Mouse (Mus musculus) midbrain, embryonic 16.5 days (tissue): ENCODE measurements around the gene Gsap. TPM values are rescaled to one million over a fixed set of nuclear protein-coding genes. Genes with fewer than 3 reads are reported as not detected.
"Not testable (repeated sequence)": the region's sequence is repeated elsewhere in the genome, so short reads cannot be mapped to it uniquely, and the experiment has no call there.

Experiments used
- ATAC-seq: fragments of 200-750 bp; cut with Nextera tagmentation; 2 replicates; pipeline ENCODE4 v1.8.0; 2017; ENCODE audit warnings: moderate TSS enrichment
- H3K27ac ChIP-seq: fragments of 300-500 bp; sonication (generic); 2 replicates; pipeline ENCODE4 v1.5.1; 2014; ENCODE audit warnings: mild to moderate bottlenecking, low read length, mixed read lengths
- H3K27me3 ChIP-seq: fragments of 300-500 bp; sonication (generic); 2 replicates; pipeline ENCODE4 v1.6.1; 2014; ENCODE audit warnings: low read depth, low read length, mixed read lengths; ENCODE audit not compliant: control insufficient read depth, insufficient read depth
- H3K36me3 ChIP-seq: fragments of 300-500 bp; sonication (generic); 2 replicates; pipeline ENCODE4 v1.6.1; 2014; ENCODE audit warnings: mild to moderate bottlenecking, low read length, moderate library complexity, mixed read lengths; ENCODE audit not compliant: control insufficient read depth, insufficient read depth
- H3K4me1 ChIP-seq: fragments of 300-500 bp; sonication (generic); 2 replicates; pipeline ENCODE4 v1.6.1; 2014; ENCODE audit warnings: mild to moderate bottlenecking, low read length, mixed read lengths; ENCODE audit not compliant: control insufficient read depth, insufficient read depth
- H3K4me2 ChIP-seq: fragments of 300-500 bp; sonication (generic); 2 replicates; pipeline ENCODE4 v1.6.1; 2014; ENCODE audit warnings: mild to moderate bottlenecking, low read length, mixed read lengths
- H3K4me3 ChIP-seq: fragments of 300-500 bp; sonication (generic); 2 replicates; pipeline ENCODE4 v1.5.1; 2014; ENCODE audit warnings: low read depth, mild to moderate bottlenecking, low read length, moderate library complexity, mixed read lengths
- H3K9ac ChIP-seq: fragments of 300-500 bp; sonication (generic); 2 replicates; pipeline ENCODE4 v1.6.1; 2014; ENCODE audit warnings: low read depth, low read length, mixed read lengths
- H3K9me3 ChIP-seq: fragments of 300-500 bp; sonication (generic); replicated peaks from 2 replicates; pipeline ENCODE4 v1.6.1; 2014; ENCODE audit warnings: mild to moderate bottlenecking, low read length, mixed read lengths; ENCODE audit not compliant: control insufficient read depth, poor library complexity, severe bottlenecking
- WGBS: fragments of 180-500 bp; shearing (Covaris S2); extraction: QIAGEN DNeasy Blood & Tissue Kit; methylation state at CpG from one replicate; pipeline ENCODE4 v1.1.7; 2014; 5-methylcytosine and 5-hydroxymethylcytosine counted together
- polyA plus RNA-seq: library from polyadenylated mRNA; unstranded; fragments of >200 nt; fragmentation: Nextera tagmentation; extraction: Ambion mirVana; gene quantifications from 2 replicates; pipeline ENCODE4 v1.2.1, GENCODE M21; 2015

The Gsap gene
- polyA plus RNA-seq, 1 experiment from 2014 or later, result 12.4 TPM

- no peaks in the 10 kb centered on the region for H3K36me3 ChIP-seq
- 85% methylated on average over 3 of the region's 3 CpGs for WGBS
- no peak overlapping the region for H3K27ac ChIP-seq
- no peaks in the 10 kb centered on the region for H3K4me1 ChIP-seq
- no peak overlapping the region for H3K4me3 ChIP-seq
- H3K4me2 ChIP-seq, result no peak overlapping the region
- no peaks in the 10 kb centered on the region for H3K9me3 ChIP-seq
- ATAC-seq, result no peak
- no peaks in the 10 kb centered on the region for H3K27me3 ChIP-seq
- H3K9ac ChIP-seq, result no peak overlapping the region
These were observed 128.6 kb downstream of the Gsap start for GRCm38 (mm10) chr5:21314696-21315095.

- no peak for ATAC-seq
- H3K27ac ChIP-seq, result no peak overlapping the region
- 86% methylated on average over 2 of the region's 2 CpGs for WGBS
These were observed 134.1 kb downstream of the Gsap start for GRCm38 (mm10) chr5:21320138-21320537.

GRCm38 (mm10) chr5:21326494-21326893 is 140.4 kb downstream of the Gsap start:
- Histone ChIP-seq H3K9me3 (no peaks in the 10 kb centered on the region), H3K27ac (no peak overlapping the region), H3K36me3 (no peaks in the 10 kb centered on the region), H3K4me1 (no peaks in the 10 kb centered on the region), H3K27me3 (no peaks in the 10 kb centered on the region), H3K4me2 (no peak overlapping the region), H3K9ac (no peak overlapping the region), H3K4me3 (no peak overlapping the region)
- ATAC-seq, result no peak
- WGBS, result 33% methylated on average over 1 of the region's 1 CpGs

More at GRCm38 (mm10) chr5:21320138-21320537, 134.1 kb downstream of the Gsap start:
- H3K36me3 ChIP-seq, result no peaks in the 10 kb centered on the region
- no peaks in the 10 kb centered on the region for H3K27me3 ChIP-seq
- H3K4me1 ChIP-seq, result no peaks in the 10 kb centered on the region
- H3K9ac ChIP-seq, result no peak overlapping the region
- H3K4me3 ChIP-seq, result no peak overlapping the region
- no peak overlapping the region for H3K4me2 ChIP-seq
- H3K9me3 ChIP-seq, result no peaks in the 10 kb centered on the region

- ATAC-seq, result no peak
- H3K9me3 ChIP-seq, result no peaks in the 10 kb centered on the region
- WGBS, result 79% methylated on average over 1 of the region's 1 CpGs
- no peaks in the 10 kb centered on the region for H3K4me1 ChIP-seq
- H3K4me2 ChIP-seq, result no peak overlapping the region
- H3K36me3 ChIP-seq, result no peaks in the 10 kb centered on the region
- no peak overlapping the region for H3K27ac ChIP-seq
- no peak overlapping the region for H3K9ac ChIP-seq
- H3K4me3 ChIP-seq, result no peak overlapping the region
- H3K27me3 ChIP-seq, result no peaks in the 10 kb centered on the region
These were observed 142.5 kb downstream of the Gsap start for GRCm38 (mm10) chr5:21328560-21328959.

GRCm38 (mm10) chr5:21329672-21330665 is 143.9 kb downstream of the Gsap start:
- Histone ChIP-seq H3K9me3 (no peaks in the 10 kb centered on the region), H3K4me1 (no peaks in the 10 kb centered on the region), H3K4me2 (no peak overlapping the region), H3K9ac (no peak overlapping the region), H3K27me3 (no peaks in the 10 kb centered on the region), H3K36me3 (no peaks in the 10 kb centered on the region), H3K4me3 (no peak overlapping the region), H3K27ac (no peak overlapping the region)
- WGBS, result 33% methylated on average over 11 of the region's 11 CpGs
- 0 out of 2 replicates have a peak, but pooled peaks have one; percentile 25 for ATAC-seq

GRCm38 (mm10) chr5:21331656-21332055 is 145.6 kb downstream of the Gsap start:
- Histone ChIP-seq H3K9me3 (no peaks in the 10 kb centered on the region), H3K27me3 (no peaks in the 10 kb centered on the region), H3K36me3 (no peaks in the 10 kb centered on the region), H3K27ac (no peak overlapping the region), H3K4me3 (no peak overlapping the region), H3K4me1 (no peaks in the 10 kb centered on the region), H3K4me2 (no peak overlapping the region), H3K9ac (no peak overlapping the region)
- ATAC-seq, result no peak
- WGBS, result 85% methylated on average over 5 of the region's 5 CpGs

GRCm38 (mm10) chr5:21332119-21332518 is 146.1 kb downstream of the Gsap start:
- Histone ChIP-seq H3K9me3 (no peaks in the 10 kb centered on the region), H3K27me3 (no peaks in the 10 kb centered on the region), H3K4me3 (no peak overlapping the region), H3K9ac (no peak overlapping the region), H3K27ac (no peak overlapping the region), H3K4me2 (no peak overlapping the region), H3K4me1 (no peaks in the 10 kb centered on the region), H3K36me3 (no peaks in the 10 kb centered on the region)
- 85% methylated on average over 1 of the region's 1 CpGs for WGBS
- ATAC-seq, result no peak

- H3K9me3 ChIP-seq, ATAC-seq, H3K36me3 ChIP-seq: not testable (repeated sequence)
These were observed 156.2 kb downstream of the Gsap start for GRCm38 (mm10) chr5:21342265-21342664.

GRCm38 (mm10) chr5:21348366-21348765 is 162.3 kb downstream of the Gsap start:
- 90% methylated on average over 7 of the region's 7 CpGs for WGBS
- Histone ChIP-seq H3K27ac (no peak overlapping the region), H3K9me3 (no peaks in the 10 kb centered on the region), H3K9ac (no peak overlapping the region), H3K4me3 (no peak overlapping the region), H3K36me3 (no peaks in the 10 kb centered on the region), H3K27me3 (no peaks in the 10 kb centered on the region), H3K4me1 (no peaks in the 10 kb centered on the region), H3K4me2 (no peak overlapping the region)
- no peak for ATAC-seq

More at GRCm38 (mm10) chr5:21342265-21342664, 156.2 kb downstream of the Gsap start:
- H3K9ac ChIP-seq, H3K4me2 ChIP-seq, H3K4me3 ChIP-seq, H3K27ac ChIP-seq, H3K27me3 ChIP-seq, H3K4me1 ChIP-seq: not testable (repeated sequence)
